ENCODE assay signal across 8 mouse cellular contexts in the genomic region with DNA sequence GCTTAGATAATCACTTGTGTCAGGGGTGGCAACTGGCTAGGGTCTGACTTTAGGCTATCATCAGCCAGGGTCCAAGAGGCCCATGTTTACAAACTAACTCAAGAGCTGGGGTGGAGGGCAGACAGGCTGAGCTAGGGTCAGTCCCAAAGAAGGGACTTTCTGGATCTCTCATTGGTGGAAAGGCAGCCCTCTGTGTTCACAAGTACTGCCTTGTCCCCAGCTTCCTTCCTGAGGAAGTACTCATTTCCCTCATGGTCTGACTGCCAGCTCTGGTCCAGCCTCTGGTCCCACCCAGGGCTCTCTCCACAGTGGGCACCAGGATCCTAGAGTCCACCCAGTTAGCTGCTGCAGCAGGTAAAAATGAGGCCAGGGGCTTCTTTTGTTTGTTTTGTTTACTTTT. TPM values are rescaled to one million over a fixed set of nuclear protein-coding genes. Genes with fewer than 3 reads are reported as not detected.
DNase-seq lines count a peak whose midpoint lies in the region; ATAC-seq and TF ChIP-seq lines count a peak whose summit lies in the region.

No protein-coding gene starts in this region.

- no peak overlapping the region for H3K4me2 ChIP-seq in lung, postnatal 0 days (replicated peaks; ENCODE audit: low read depth, low read length)

- no peak for TF ChIP-seq CTCF in gastrocnemius, adult 2 months (IDR thresholded peaks at IDR 0.05)
- TF ChIP-seq CTCF in lung, postnatal 0 days (IDR thresholded peaks at IDR 0.05) = no peak

- H3K36me3 ChIP-seq in lung, postnatal 0 days (ENCODE audit: insufficient read depth, low read length) = peaks cover 5% of the 10 kb centered on the region; the same call in 1 of the 2 replicates

- H3K27ac ChIP-seq in gastrocnemius, adult 2 months = peak overlapping the region; percentile 88
- peak overlapping the region; percentile 86 for H3K27ac ChIP-seq in lung, postnatal 0 days (ENCODE audit: low read length)

- peak; percentile 95 for ATAC-seq in lung, postnatal 0 days

- H3K4me1 ChIP-seq in lung, postnatal 0 days (ENCODE audit: insufficient read depth, low read depth, low read length) = no peaks in the 10 kb centered on the region

- peak; percentile 86 for TF ChIP-seq EP300 in lung, postnatal 0 days (IDR thresholded peaks at IDR 0.05)

- peak overlapping the region; percentile 53 for H3K4me3 ChIP-seq in gastrocnemius, adult 2 months
- no peak overlapping the region for H3K4me3 ChIP-seq in lung, postnatal 0 days (ENCODE audit: low read depth, low read length)

- intact Hi-C loops in gastrocnemius, adult 2 months (cut with DNase I) = loop anchor here (2.0 to 10.0 kb wide), 2 partner anchors 112 to 240 kb away; a partner anchor contains a TSS

- no peaks in the 10 kb centered on the region for H3K27me3 ChIP-seq in lung, postnatal 0 days (replicated peaks; ENCODE audit: insufficient read depth, low read length)

- H3K9me3 ChIP-seq in lung, postnatal 0 days (ENCODE audit: low read length) = no peaks in the 10 kb centered on the region

- no peak overlapping the region for H3K9ac ChIP-seq in lung, postnatal 0 days (replicated peaks; ENCODE audit: low read depth)

- DNase-seq in gastrocnemius, adult 2 months = peak; percentile 36
- DNase-seq in gastrocnemius, postnatal 4 days (ENCODE audit: low spot score in 2 of 2) = no peak
- peak; percentile 62 to 87 for DNase-seq in heart, adult 18-20 months
- DNase-seq in kidney, adult 9 months = peak; percentile 65
- peak; percentile 83 for DNase-seq in lung, postnatal 0 days (ENCODE audit: low spot score)
- no peak for DNase-seq in urinary bladder, adult 2 months (ENCODE audit: low spot score)
- no peak for DNase-seq in retina, postnatal 1 day
- no peak for DNase-seq in spleen, postnatal 14 days (ENCODE audit: low spot score in 2 of 2)

RNA-seq across cellular contexts. Expression of a gene that starts 60.0 kb away (rescaled TPM):
- total RNA-seq in gastrocnemius, adult 2 months (2021) = 100 to 1,000 TPM; 103 to 122 TPM
- total RNA-seq in gastrocnemius, postnatal 4 days (2021) = 100 to 1,000 TPM; 167 to 182 TPM
- 100 to 1,000 TPM; 188 to 197 TPM for total RNA-seq in heart, adult 18-20 months (2021)
- 84.9 and 110 TPM in 2 replicates for polyA plus RNA-seq in lung, postnatal 0 days (2015; fragmentation: Nextera tagmentation; extraction: Ambion mirVana)
- 152 and 161 TPM in 2 replicates for polyA plus RNA-seq in urinary bladder, adult 2 months (2012; rRNA removed)

Comparison
In these comparisons a context has a peak if more than half of its experiments do, and no peak if none do; other contexts are left out.
1. DNase-seq: peak in gastrocnemius, adult 2 months (single experiment), heart, adult 18-20 months (2 of 2), kidney, adult 9 months (single experiment) and lung, postnatal 0 days (single experiment); none in gastrocnemius, postnatal 4 days (0 of 2), urinary bladder, adult 2 months (single experiment), retina, postnatal 1 day (single experiment) and spleen, postnatal 14 days (0 of 2).